Comparison of ENCODE assay signal across 9 mouse cellular contexts in genomic region chr8:109694154-109694553, GRCm38 (mm10). TPM values are rescaled to one million over a fixed set of nuclear protein-coding genes. Genes with fewer than 3 reads are reported as not detected.
DNase-seq lines count a peak whose midpoint lies in the region; ATAC-seq and TF ChIP-seq lines count a peak whose summit lies in the region.
"Had no signal": no experiment of that assay in that cellular context is flagged by ENCODE, and none has a peak within 500 bp of the region (broad histone marks: within the 10 kb centered on the region; RNA-seq: fewer than 3 reads in every experiment).

No protein-coding gene starts in this region.

- no peaks in the 10 kb centered on the region for H3K9me3 ChIP-seq in lung, postnatal 0 days (ENCODE audit: low read length)
- H3K9me3 ChIP-seq in limb, embryonic 15.5 days = no peaks in the 10 kb centered on the region
- no peaks in the 10 kb centered on the region for H3K9me3 ChIP-seq in stomach, postnatal 0 days (ENCODE audit: control insufficient read depth, low read length)

- H3K27ac ChIP-seq in lung, postnatal 0 days (ENCODE audit: low read length) = no peak overlapping the region
- 0 out of 2 replicates have a peak overlapping the region, but pooled peaks have one; percentile 83 for H3K27ac ChIP-seq in limb, embryonic 15.5 days
- H3K27ac ChIP-seq in stomach, postnatal 0 days (replicated peaks) = peak overlapping the region; percentile 93

- H3K27me3 ChIP-seq in lung, postnatal 0 days (replicated peaks; ENCODE audit: insufficient read depth, low read length) = no peaks in the 10 kb centered on the region
- H3K27me3 ChIP-seq in limb, embryonic 15.5 days = no peaks in the 10 kb centered on the region
- H3K27me3 ChIP-seq in stomach, postnatal 0 days (ENCODE audit: control insufficient read depth, insufficient read depth, low read length) = no peaks in the 10 kb centered on the region

- 48% methylated on average over 6 of the region's 6 CpGs for WGBS in lung, postnatal 0 days
- 38% methylated on average over 6 of the region's 6 CpGs for WGBS in limb, embryonic 15.5 days
- 54% methylated on average over 6 of the region's 6 CpGs for WGBS in stomach, postnatal 0 days

- no peak overlapping the region for H3K4me2 ChIP-seq in lung, postnatal 0 days (replicated peaks; ENCODE audit: low read depth, low read length)
- no peak overlapping the region for H3K4me2 ChIP-seq in limb, embryonic 15.5 days
- peak overlapping the region; percentile 82 for H3K4me2 ChIP-seq in stomach, postnatal 0 days (replicated peaks; ENCODE audit: low read depth)

- peaks cover 7% of the 10 kb centered on the region for H3K4me1 ChIP-seq in lung, postnatal 0 days (ENCODE audit: insufficient read depth, low read depth, low read length)
- H3K4me1 ChIP-seq in limb, embryonic 15.5 days = peaks cover 24% of the 10 kb centered on the region
- H3K4me1 ChIP-seq in stomach, postnatal 0 days (replicated peaks; ENCODE audit: control insufficient read depth, insufficient read depth) = peaks cover 9% of the 10 kb centered on the region

- peak; percentile 7 for DNase-seq in embryo, embryonic 10 days (ENCODE audit: low spot score)
- no peak for DNase-seq in embryo, embryonic 9.5 days (ENCODE audit: extremely low spot score)
- DNase-seq in lung, postnatal 0 days (ENCODE audit: low spot score) = no peak
- DNase-seq in lung, postnatal 10 days = no peak
- DNase-seq in stomach, postnatal 0 days (ENCODE audit: low spot score) = no peak
- DNase-seq in frontal cortex, postnatal 14 days (ENCODE audit: low spot score in 2 of 2) = no peak
- DNase-seq: spleen, adult 18-20 months had no signal

- no peak for TF ChIP-seq CTCF in lung, postnatal 0 days (IDR thresholded peaks at IDR 0.05)
- TF ChIP-seq CTCF in stomach, postnatal 0 days (IDR thresholded peaks at IDR 0.05; ENCODE audit: low read depth) = no peak

- no peak overlapping the region for H3K9ac ChIP-seq in lung, postnatal 0 days (replicated peaks; ENCODE audit: low read depth)
- H3K9ac ChIP-seq in limb, embryonic 15.5 days = no peak overlapping the region
- peak overlapping the region; percentile 70; the same call in 1 of the 2 replicates for H3K9ac ChIP-seq in stomach, postnatal 0 days (ENCODE audit: low read length)

- 0 out of 2 replicates have a peak overlapping the region, but pooled peaks have one; percentile 98 for H3K4me3 ChIP-seq in lung, postnatal 0 days (ENCODE audit: low read depth, low read length)
- H3K4me3 ChIP-seq in limb, embryonic 15.5 days = 0 out of 2 replicates have a peak overlapping the region, but pooled peaks have one; percentile 98
- H3K4me3 ChIP-seq in stomach, postnatal 0 days (ENCODE audit: low read depth, low read length) = peak overlapping the region; percentile 99; the same call in 1 of the 2 replicates

- H3K36me3 ChIP-seq in lung, postnatal 0 days (ENCODE audit: insufficient read depth, low read length) = no peaks in the 10 kb centered on the region
- no peaks in the 10 kb centered on the region for H3K36me3 ChIP-seq in limb, embryonic 15.5 days
- H3K36me3 ChIP-seq in stomach, postnatal 0 days (ENCODE audit: control insufficient read depth, insufficient read depth, low read length) = no peaks in the 10 kb centered on the region

- TF ChIP-seq EP300 in lung, postnatal 0 days (IDR thresholded peaks at IDR 0.05) = no peak
- no peak for TF ChIP-seq EP300 in stomach, postnatal 0 days (optimal IDR thresholded peaks at IDR 0.05)

- ATAC-seq in lung, postnatal 0 days = no peak
- no peak for ATAC-seq in limb, embryonic 15.5 days (ENCODE audit: insufficient number of reproducible peaks, low FRiP score, low TSS enrichment, low read depth)
- no peak for ATAC-seq in stomach, postnatal 0 days (ENCODE audit: low FRiP score, low TSS enrichment)
- no peak for ATAC-seq in erythroid progenitor cell, adult 5-6 weeks (replicated peaks; ENCODE audit: low FRiP score, poor library complexity, severe bottlenecking)

RNA-seq across cellular contexts. Expression of gene Ist1, which starts 1.1 kb away (rescaled TPM):
- polyA plus RNA-seq in lung, postnatal 0 days (2015; fragmentation: Nextera tagmentation; extraction: Ambion mirVana) = 91.3 and 105 TPM in 2 replicates
- polyA plus RNA-seq in limb, embryonic 15.5 days (2015; fragmentation: Nextera tagmentation; extraction: Ambion mirVana) = 145 and 153 TPM in 2 replicates
- polyA plus RNA-seq in stomach, postnatal 0 days (2015; fragmentation: Nextera tagmentation; extraction: Ambion mirVana) = 96.0 and 103 TPM in 2 replicates
- total RNA-seq in erythroid progenitor cell, adult 5-6 weeks (2015; ENCODE audit: low replicate concordance) = 66.7 and 85.9 TPM in 2 replicates
- total RNA-seq in erythroid progenitor cell, adult 5-6 weeks (2017; ENCODE audit: low replicate concordance) = 45.2 and 62.4 TPM in 2 replicates

RNA-seq across cellular contexts. Expression of gene Zfp821, which starts 11.2 kb away (rescaled TPM):
- polyA plus RNA-seq in lung, postnatal 0 days (2015; fragmentation: Nextera tagmentation; extraction: Ambion mirVana) = 13.2 and 14.4 TPM in 2 replicates
- polyA plus RNA-seq in limb, embryonic 15.5 days (2015; fragmentation: Nextera tagmentation; extraction: Ambion mirVana) = 20.9 and 23.7 TPM in 2 replicates
- polyA plus RNA-seq in stomach, postnatal 0 days (2015; fragmentation: Nextera tagmentation; extraction: Ambion mirVana) = 12.2 and 13.6 TPM in 2 replicates
- 14.3 and 14.8 TPM in 2 replicates for total RNA-seq in erythroid progenitor cell, adult 5-6 weeks (2015; ENCODE audit: low replicate concordance)
- 38.2 and 43.3 TPM in 2 replicates for total RNA-seq in erythroid progenitor cell, adult 5-6 weeks (2017; ENCODE audit: low replicate concordance)

RNA-seq across cellular contexts. Expression of gene Atxn1l, which starts 43.4 kb away (rescaled TPM):
- polyA plus RNA-seq in lung, postnatal 0 days (2015; fragmentation: Nextera tagmentation; extraction: Ambion mirVana) = 3.9 and 4.8 TPM in 2 replicates
- 6.4 and 7.6 TPM in 2 replicates for polyA plus RNA-seq in limb, embryonic 15.5 days (2015; fragmentation: Nextera tagmentation; extraction: Ambion mirVana)
- polyA plus RNA-seq in stomach, postnatal 0 days (2015; fragmentation: Nextera tagmentation; extraction: Ambion mirVana) = 2.7 and 2.8 TPM in 2 replicates
- 2.9 and 10.1 TPM in 2 replicates for total RNA-seq in erythroid progenitor cell, adult 5-6 weeks (2015; ENCODE audit: low replicate concordance)
- total RNA-seq in erythroid progenitor cell, adult 5-6 weeks (2017; ENCODE audit: low replicate concordance) = 4.4 and 5.8 TPM in 2 replicates
